Mouse (Mus musculus): ENCODE data around the gene Eml3.

GRCm38 (mm10) chr19:8966198-8966589 lies 36.8 kb downstream of the Eml3 start:
- TF ChIP-seq CTCF (IDR thresholded peaks at IDR 0.05; ENCODE audit: insufficient read depth, low read depth, low read length) = no peak
- TF ChIP-seq POLR2A (IDR thresholded peaks at IDR 0.05; ENCODE audit: insufficient read depth, low read depth, low read length) = no peak

Measured in olfactory bulb, adult 2 months (tissue).